Mouse (Mus musculus): ENCODE data around the gene Disc1.

GRCm38 (mm10) chr8:125206962-125207361 lies 153.0 kb downstream of the Disc1 start:
- TF ChIP-seq EP300 (IDR thresholded peaks at IDR 0.05): no peak
- no peak for TF ChIP-seq CTCF (IDR thresholded peaks at IDR 0.05)
